Mouse (Mus musculus): ENCODE data around the gene Cxcr1. TPM values are rescaled to one million over a fixed set of nuclear protein-coding genes. Genes with fewer than 3 reads are reported as not detected.
"Not testable (repeated sequence)": the region's sequence is repeated elsewhere in the genome, so short reads cannot be mapped to it uniquely, and the experiment has no call there.

Gene Cxcr1
- total RNA-seq, 2 experiments from 2014 or later: not detected

DNA sequence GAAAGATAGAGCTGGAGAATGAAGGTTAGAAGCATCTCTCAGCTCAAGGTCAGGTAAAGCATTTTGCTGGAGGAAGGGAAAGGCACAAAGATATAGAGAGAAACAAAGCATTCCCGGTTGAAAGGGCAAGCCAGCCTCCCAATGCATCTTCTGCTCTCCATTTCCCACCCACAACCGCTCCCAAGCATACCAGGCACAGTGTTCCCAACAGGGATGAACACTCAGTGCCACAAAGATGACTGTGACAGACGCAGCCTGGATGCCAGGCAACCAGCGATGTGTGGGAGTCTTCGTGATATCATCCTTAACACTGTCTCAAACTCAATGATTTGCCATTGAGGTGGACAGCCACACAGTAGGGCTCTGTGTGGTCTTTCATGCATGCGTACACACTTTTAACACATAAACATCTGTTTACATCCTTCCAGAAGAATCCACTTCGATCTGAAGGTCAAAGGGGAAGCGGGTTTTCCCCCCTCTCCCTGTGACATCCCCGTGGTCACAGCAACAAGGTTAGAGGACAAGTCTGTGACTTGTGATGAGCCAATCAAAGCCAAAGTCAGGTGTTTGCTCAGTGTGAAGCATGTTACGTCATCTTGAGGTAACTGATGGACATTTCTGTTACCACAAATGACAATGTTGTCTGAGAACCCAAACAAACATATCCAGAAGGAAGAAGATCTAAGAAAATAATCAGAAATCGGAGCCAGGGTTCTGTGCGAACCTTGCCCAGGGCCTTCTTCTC, 3.5 kb upstream of the Cxcr1 start:
- no peak for ATAC-seq (replicated peaks; ENCODE audit: low FRiP score, low TSS enrichment, poor library complexity, severe bottlenecking)

DNA sequence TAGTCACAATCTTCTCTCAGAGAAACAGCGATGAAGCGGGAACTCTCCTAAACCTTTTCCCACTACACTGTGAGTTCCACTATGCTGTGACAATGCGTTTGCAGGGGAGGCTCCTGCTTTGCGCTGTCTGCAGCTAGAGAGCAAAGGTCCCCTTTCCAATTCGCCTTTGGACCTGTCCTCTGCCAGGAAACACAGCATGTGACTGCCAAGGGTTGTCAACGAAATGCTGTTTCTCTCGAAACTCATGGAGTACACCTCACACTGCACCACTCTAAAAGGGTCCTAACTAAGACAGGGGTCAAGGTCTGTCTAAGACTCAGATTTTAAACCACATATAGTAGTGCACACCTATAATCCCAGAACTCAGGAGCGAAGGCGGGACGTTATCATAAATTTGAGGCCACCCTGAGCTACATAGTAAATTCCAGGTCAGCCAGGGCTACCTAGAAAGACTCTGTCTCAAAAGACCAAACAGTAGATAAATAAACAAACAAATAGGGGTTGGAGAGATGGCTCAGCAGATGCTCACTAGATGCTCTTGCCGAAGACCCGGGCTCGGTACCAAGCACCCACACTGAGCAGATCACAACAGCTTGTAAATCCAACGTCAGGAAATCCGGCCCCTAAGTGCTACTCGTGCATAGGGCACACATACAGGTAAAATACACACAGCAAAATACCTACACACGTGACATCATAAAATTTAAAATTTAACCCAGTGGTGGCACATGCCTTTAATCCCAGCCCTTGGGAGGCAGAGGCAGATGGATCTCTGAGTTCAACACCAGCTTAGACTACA, 2.4 kb upstream of the Cxcr1 start:
- ATAC-seq (replicated peaks; ENCODE audit: low FRiP score, low TSS enrichment, poor library complexity, severe bottlenecking): no peak

- peak; percentile 80 for ATAC-seq (replicated peaks; ENCODE audit: low FRiP score, low TSS enrichment, poor library complexity, severe bottlenecking)
These were observed 1.5 kb upstream of the Cxcr1 start for GRCm38 (mm10) chr1:74195961-74196360.

- no peak for ATAC-seq (replicated peaks; ENCODE audit: low FRiP score, low TSS enrichment, poor library complexity, severe bottlenecking)
These were observed 1.7 kb downstream of the Cxcr1 start for GRCm38 (mm10) chr1:74192711-74193110.

- ATAC-seq (replicated peaks; ENCODE audit: low FRiP score, low TSS enrichment, poor library complexity, severe bottlenecking): no peak
These were observed 4.0 kb downstream of the Cxcr1 start for GRCm38 (mm10) chr1:74190471-74190870.

DNA sequence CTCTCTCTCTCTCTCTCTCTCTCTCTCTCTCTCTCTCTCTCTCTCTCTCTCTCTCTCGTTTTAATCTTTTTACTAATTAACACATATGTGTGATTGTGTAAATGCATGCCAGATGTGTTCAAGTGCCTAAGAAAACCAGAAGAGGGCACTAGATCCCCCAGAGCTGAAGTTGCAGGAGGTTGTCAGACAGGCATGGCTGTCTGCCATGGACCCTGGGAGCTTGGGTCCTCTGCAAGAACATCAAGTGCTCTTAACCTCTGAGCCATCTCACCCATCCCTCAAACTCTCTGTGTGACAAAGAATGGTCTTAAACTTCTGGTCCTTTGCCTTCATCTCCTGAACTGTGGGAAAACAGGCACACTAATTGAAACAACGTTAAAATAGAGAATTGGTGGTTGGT, 11.4 kb downstream of the Cxcr1 start:
- ATAC-seq (replicated peaks; ENCODE audit: low FRiP score, low TSS enrichment, poor library complexity, severe bottlenecking): no peak

DNA sequence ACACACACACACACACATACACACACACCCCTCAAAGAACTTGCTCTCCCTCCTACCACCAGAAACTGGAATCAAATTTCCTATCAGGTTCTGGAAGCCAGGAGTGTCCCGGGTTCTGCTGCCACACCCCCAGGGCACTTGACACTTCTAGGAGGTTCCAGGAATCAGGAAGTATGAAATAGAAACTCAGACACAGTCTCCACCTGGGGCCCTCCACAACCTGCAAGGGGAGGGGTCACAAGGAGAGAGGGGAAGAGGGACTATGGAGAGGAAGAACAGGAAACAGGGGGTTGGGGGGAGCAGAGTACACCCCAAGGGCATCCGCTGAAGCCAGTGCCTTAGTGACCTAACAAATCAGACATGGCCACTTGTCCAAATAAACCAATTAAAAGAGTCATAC, 13.0 kb downstream of the Cxcr1 start:
- no peak for ATAC-seq (replicated peaks; ENCODE audit: low FRiP score, low TSS enrichment, poor library complexity, severe bottlenecking)

GRCm38 (mm10) chr1:74179624-74180408, 14.6 kb downstream of the Cxcr1 start:
- ATAC-seq (replicated peaks; ENCODE audit: low FRiP score, low TSS enrichment, poor library complexity, severe bottlenecking): no peak

DNA sequence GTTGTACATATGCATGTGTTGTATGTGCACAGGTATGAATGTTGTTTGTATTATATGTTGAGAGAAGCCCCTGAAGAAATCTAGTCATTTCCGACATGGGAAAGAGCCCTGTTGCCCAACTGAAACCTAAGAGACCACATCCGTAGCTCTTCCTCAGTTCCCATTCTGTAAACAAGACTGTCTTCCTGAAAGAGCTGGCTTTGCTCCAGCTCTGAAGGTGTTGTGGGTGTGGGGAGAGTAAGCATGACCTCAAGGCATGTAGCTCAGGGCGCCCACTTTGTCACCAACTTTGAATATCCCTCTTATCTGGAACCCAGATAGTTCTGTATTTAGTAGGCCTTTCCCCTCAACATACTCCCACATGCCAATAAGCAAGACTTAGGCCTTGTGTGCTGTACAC, 15.8 kb downstream of the Cxcr1 start:
- no peak for ATAC-seq (replicated peaks; ENCODE audit: low FRiP score, low TSS enrichment, poor library complexity, severe bottlenecking)

GRCm38 (mm10) chr1:74175731-74176130, 18.7 kb downstream of the Cxcr1 start:
- no peak for ATAC-seq (replicated peaks; ENCODE audit: low FRiP score, low TSS enrichment, poor library complexity, severe bottlenecking)

GRCm38 (mm10) chr1:74172722-74173121, 21.7 kb downstream of the Cxcr1 start:
- ATAC-seq (replicated peaks; ENCODE audit: low FRiP score, low TSS enrichment, poor library complexity, severe bottlenecking): peak; percentile 67

DNA sequence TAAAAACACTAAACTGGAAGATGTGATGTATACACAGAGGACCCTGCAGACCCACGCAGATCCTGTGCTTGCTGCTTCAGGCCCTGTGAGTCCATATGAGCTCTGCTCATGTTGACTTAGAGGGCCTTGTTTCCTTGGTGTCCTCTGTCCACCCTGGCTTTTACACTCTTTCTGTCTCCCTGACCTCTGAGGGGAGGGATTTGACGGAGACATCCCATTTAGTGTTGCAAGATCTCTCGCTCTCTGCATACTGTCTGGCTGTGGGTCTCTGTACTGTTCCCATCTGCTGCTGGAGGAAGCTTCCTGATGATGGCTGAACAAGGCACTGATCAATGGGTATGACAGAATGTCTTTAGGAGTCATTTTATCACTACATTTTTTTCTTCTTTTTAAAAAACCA, 24.7 kb downstream of the Cxcr1 start:
- ATAC-seq (replicated peaks; ENCODE audit: low FRiP score, low TSS enrichment, poor library complexity, severe bottlenecking): no peak

- ATAC-seq (replicated peaks; ENCODE audit: low FRiP score, low TSS enrichment, poor library complexity, severe bottlenecking): no peak
These were observed 27.3 kb downstream of the Cxcr1 start for GRCm38 (mm10) chr1:74167136-74167535.

DNA sequence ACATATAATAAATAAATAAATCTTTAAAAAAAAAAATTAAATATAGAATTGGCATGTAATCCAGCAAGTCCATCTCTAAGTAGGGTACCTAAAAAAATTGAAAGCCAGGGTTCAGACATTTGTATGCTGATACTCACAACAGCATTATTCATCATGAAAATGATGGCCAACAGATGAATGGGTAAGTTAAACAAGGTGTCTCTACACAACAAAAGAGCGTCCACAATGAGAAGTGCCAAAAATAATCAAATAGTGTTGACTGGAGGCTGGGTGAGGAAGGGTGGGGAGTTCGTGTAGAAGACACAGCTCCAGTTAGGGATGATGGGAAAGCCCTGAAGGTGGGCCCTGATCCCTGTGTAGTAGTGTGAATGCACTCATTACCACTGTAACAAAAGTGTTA, 34.4 kb downstream of the Cxcr1 start:
- ATAC-seq (replicated peaks; ENCODE audit: low FRiP score, low TSS enrichment, poor library complexity, severe bottlenecking): no peak

GRCm38 (mm10) chr1:74159613-74160012, 34.8 kb downstream of the Cxcr1 start:
- not testable (repeated sequence) for ATAC-seq (replicated peaks; ENCODE audit: low FRiP score, low TSS enrichment, poor library complexity, severe bottlenecking)

DNA sequence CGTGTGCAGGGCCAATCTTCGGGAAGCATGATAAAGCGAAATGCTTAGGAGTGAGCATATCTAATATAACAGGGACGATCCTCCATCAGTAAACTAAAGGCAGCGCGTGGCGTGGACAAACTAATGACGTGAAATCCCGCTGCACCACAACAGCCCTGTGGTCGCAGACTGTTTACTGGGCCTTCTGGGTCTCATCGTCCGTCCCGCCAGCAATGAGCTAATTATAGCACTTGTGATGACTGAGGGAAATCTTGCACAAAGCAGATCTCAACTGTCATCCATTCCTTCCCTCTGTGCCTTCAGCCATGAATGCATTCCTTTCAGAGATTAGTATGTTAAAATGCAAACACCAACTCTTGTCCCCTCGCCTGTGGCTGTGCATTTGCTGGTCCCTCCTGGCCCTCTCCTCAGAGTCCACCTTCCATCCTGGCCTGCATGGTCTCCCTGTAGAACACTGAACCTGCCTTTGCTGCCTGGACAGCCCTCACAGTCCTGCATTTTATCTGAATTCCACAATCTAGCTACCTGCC, 38.0 kb downstream of the Cxcr1 start:
- peak; percentile 61 for ATAC-seq (replicated peaks; ENCODE audit: low FRiP score, low TSS enrichment, poor library complexity, severe bottlenecking)

DNA sequence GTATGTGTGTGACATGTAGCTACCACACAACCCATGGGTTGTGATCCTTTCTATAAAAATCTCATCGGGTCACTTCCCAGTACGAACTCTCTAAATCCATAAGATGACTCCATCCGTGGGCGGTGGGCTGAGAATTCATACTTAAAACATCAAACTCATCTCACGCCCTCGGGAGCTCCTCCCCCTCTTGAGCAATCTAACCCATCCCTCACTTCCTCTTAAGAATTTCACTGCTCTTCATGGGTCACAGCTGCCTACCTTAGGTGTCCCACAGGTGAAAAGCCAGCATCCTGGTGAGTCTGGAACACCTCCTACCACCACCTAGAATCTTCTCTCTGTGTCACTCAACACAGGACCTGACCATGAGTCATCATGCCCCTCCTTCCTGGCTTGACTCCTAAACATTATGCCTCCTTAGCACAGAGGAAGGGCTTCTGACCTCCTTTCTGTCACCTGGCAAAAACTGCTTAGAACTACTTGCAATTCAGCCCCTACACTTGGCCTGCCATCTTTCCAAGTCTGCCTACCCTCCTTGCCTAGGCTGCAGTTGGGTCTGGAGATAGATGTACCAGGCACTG, 38.9 kb downstream of the Cxcr1 start:
- peak; percentile 23; the same call in 1 of the 2 replicates for ATAC-seq (replicated peaks; ENCODE audit: low FRiP score, low TSS enrichment, poor library complexity, severe bottlenecking)

GRCm38 (mm10) chr1:74153461-74154184, 40.8 kb downstream of the Cxcr1 start, which contains the start of gene Cxcr2:
Gene Cxcr2, plus strand, starts transcription at chr1:74153989.
- ATAC-seq (replicated peaks; ENCODE audit: low FRiP score, low TSS enrichment, poor library complexity, severe bottlenecking): no peak

GRCm38 (mm10) chr1:74151091-74151490, 43.3 kb downstream of the Cxcr1 start:
- ATAC-seq (replicated peaks; ENCODE audit: low FRiP score, low TSS enrichment, poor library complexity, severe bottlenecking): no peak
